Mouse (Mus musculus): ENCODE measurements around the gene A3galt2.

GRCm38 (mm10) chr4:128710286-128710685 lies 44.9 kb upstream of the A3galt2 start:
- TF ChIP-seq E2F4 (IDR thresholded peaks at IDR 0.05; ENCODE audit: insufficient read depth), result no peak
- TF ChIP-seq MYOD1 (IDR thresholded peaks at IDR 0.05; ENCODE audit: control insufficient read depth in 1 of 3, insufficient read length in 2 of 3, low read depth in 2 of 3), result no peak
- TF ChIP-seq POLR2A (IDR thresholded peaks at IDR 0.05; ENCODE audit: insufficient read length, low read depth), result no peak
- TF ChIP-seq TCF12 (IDR thresholded peaks at IDR 0.05; ENCODE audit: insufficient read depth, poor library complexity, severe bottlenecking), result no peak
- TF ChIP-seq CEBPB (IDR thresholded peaks at IDR 0.05; ENCODE audit: insufficient read depth, poor library complexity, severe bottlenecking), result no peak
- no peak for TF ChIP-seq POLR2AphosphoS2 (IDR thresholded peaks at IDR 0.05; ENCODE audit: insufficient read length, low read depth)
- TF ChIP-seq MAX (IDR thresholded peaks at IDR 0.05; ENCODE audit: low read depth), result no peak
- TF ChIP-seq MYOG (IDR thresholded peaks at IDR 0.05; ENCODE audit: control insufficient read depth in 1 of 3, insufficient read depth in 1 of 3, insufficient read length in 2 of 3, low read depth in 2 of 3), result no peak
- TF ChIP-seq TCF3 (IDR thresholded peaks at IDR 0.05; ENCODE audit: insufficient read length, low read depth), result no peak

Data from myocyte (in vitro differentiated cells).